Mouse (Mus musculus) induced T-regulatory cell, adult 2 months (primary cell): ENCODE measurements at regions not wholly inside any gene's neighbourhood (a gene's known extent, or its start where the extent isn't known, plus 50 kb on each side); places are given as distances from the start of the nearest gene placed in this dataset.
A peak's percentile ranks its signal among the peaks of the same experiment; 100 is the strongest.

Experiments used
- DNase-seq: peaks from one replicate; pipeline ENCODE4 v3.0.0-alpha.2; 2012; ENCODE audit warnings: low read depth

DNA sequence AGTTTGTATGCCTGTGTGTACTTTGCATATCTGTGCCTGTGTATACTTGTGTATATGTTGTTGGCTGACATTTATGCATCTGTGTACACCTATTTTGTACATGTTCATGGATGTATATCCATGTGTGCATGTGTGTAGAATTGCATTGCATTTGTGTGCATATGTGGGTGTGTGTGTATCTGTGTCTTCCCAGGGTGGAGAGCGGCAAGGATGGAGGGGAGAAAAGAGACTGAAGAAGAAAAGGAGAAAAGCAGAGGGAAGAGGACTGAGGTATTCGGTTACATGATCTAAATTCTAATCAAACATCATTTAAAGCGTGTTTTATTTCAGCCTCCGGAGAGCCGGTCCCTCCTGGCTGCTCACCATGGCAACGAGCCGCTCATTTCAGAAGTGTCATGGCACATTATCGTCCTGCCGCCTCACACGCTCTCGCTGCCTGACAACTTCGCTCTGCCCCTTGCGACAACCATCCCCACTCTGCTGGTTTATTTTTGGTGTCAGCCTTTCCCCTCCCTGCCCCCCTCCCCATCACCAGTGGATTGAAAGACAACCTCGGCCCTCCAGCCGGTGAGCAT lies 58.6 kb downstream of the Mrm1 start:
- DNase-seq = no peak

DNA sequence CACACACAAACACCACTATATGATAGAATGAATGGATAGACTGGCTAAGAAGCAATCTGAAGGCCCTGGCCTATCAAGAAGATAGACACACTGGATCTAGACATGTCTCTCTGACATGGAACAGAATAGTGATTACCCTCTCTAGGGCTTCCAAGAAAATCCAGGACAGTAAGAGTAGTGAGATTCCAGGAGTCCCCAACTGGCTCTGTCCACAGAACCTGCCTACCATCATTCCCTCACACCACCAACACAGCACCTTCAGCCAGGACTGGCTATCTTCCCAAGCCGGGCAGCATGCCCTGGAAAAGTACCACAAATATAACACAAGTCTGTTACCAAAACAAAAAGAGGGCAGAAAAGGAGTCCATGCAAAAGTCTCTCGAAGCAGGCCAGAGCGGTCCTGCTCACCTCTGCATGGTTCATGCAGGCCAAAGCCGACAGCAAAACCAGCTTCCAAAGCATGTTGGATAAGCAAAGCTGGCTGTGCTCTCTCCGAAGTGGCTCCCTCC lies 59.8 kb downstream of the Mrm1 start:
- no peak for DNase-seq

DNA sequence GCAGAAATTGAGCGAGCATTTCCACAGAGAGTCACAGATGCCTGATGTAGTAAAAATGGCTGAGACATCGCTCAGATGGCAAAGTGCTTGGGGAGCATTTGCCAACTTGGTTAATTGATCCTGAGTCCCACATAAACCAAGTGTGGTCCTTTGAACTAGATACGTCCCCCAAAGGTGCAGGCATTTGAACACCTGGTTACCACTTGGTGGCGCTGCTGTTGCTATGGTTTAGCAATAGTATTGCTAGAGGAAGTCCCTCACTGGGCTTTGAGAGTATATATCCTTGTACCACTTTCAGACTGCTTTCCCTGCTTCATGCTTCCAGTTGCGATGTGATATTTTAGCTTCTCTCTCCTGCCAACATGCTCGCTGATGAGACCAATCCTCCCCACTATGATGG lies 67.3 kb downstream of the Mrm1 start:
- peak; percentile 34 for DNase-seq

DNA sequence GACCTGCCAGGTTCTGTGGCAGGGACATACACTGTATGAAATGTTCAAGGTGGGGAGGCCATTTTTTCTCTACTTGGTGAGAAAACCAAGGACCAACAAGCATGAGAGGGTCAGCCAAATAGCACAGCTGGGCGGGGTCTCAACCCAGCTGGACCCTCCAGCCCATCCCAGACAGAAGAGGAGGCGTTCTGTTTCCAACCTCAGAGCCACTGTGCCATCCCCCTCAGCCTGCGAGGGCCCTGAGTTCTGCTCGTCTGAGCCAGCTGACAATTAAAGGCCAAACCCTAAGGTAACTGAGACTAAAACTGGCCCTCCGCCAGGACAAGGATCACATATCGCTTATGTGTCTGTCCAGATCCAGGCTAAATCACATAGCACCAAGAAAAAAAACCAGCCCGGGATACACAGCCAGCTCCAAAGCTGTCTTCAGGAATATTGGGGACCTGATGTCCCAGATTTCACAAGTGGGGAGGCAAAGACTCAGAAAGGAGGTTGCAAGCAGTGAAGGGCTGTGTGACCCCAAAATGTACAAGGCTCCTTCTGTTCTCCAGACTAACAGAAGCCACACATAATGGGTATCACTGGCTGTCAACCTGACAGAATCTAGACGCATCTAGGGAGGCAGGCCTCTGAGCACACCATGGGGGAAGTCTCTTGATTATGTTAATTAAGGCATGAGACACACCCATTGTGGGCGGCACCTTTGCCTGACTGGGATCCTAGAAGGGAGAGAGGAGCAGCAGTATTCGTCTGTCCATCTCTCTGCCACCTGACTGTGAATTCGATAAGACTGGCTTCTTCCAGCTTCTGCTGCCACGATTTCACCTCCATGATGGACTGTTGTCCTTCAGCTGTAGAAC lies 69.6 kb downstream of the Mrm1 start:
- no peak for DNase-seq

DNA sequence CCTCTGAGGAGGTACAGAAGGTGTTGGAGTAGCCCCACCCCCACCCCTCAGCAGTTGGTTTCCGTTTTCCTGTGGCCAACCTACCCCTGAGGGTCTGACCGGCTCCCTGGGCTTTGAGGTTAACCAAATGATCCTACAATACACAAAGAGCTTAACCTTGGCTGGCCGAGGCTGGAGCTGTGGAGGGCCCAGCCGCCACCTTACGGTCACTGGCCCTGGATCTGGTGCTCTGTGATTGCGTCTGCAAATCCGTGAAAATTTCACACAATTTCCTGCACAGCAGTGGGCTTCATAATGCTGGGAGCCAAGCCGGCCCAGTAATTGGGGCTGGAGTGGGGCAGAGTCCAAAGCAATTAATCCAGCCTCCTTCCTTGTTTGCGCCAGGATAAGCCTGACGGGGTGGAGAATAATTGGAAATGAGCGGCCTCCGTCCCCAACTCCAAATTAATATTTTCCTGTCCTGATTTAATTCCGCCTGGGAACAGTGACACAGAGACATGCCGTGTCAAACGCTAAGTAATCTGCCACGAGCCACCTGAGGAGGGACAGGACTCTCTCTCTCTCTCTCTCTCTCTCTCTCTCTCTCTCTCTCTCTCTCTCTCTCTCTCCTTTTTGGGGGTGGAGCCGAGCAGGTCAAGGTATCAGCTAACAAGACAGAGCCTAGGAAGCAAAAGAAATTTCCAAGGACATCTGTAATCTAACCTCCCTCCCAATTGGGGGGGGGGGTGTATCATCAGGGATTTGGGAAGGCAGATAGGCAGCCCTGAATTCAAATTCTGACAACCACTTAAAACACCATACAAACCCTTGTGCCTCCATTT lies 80.3 kb downstream of the Mrm1 start:
- DNase-seq = no peak

DNA sequence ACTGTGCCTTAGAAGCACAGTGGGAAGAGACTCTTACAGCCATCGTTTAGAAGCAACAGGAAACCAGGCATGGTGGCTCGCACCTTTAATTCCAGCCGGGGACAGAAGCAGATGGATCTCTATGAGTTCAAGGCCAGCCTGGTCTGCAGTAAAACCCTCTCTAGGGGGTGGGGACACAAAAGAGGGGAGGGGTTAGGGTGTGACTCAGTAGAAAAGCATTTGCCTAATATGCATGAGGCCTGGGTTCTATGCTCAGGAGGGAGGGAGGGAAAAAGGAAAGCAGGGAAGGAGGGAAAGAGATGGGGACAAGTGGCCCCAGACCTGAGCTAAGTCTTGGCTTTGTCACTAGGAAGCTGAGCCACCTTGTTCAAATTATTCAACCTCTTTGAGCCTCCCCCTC lies 81.2 kb downstream of the Mrm1 start:
- DNase-seq = no peak

DNA sequence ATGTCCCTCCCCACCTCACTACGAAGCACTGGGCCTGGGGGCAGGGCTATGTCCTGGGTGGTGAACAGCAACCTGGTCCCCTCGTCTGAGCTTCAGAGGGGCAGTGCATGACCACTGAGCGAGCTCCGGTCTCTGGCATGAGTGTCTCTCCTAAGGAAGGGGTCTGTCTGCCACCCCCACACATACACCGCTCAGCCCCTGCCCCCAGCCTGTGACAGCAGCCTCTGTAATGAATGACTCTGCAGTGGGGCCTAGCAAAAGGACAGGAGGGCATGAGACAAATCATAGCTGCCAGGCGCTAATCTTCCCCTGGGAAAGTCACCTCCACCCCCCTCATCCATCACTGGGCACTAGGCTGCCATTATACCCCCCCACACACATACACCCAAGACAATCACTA lies 87.4 kb downstream of the Mrm1 start:
- DNase-seq = no peak

DNA sequence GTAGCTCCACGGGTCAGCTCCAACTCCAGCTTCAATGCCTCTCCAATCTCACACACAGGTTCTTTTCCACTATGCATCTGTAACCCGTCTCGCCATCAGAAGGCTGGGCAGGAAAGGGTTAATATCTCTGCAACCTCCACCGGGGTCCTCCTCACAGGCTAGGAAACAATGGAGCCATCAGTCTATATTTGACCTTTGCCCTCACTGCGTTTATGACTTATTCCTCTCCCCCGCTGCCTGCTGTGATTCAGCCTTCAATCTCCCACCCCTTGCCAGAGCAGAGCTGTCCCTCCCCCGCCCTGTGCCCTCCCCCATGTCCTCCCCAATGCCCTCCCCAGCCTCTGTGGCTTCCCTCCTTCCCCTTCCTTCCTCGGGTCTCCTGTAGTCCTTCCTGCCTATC lies 89.1 kb downstream of the Mrm1 start:
- DNase-seq = no peak

DNA sequence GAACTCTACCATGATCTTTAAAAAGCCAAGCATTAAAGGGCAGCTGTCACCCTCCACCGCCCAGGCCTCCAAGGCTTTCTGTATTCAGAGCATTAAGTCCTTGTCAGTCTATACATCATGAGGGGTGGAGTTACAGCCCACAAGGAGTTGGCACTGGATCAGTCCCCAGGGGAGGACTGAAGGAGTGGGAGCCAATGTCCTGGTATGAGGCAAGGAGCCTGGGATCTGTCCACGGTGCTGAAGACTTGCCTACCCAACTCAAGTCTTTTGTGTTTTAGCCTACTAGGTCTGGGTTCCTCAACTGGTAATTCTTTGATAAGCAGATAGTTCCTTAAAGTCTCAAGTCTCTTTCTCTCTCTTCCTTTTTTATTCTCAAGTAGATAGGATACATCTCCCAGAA lies 90.1 kb downstream of the Mrm1 start:
- DNase-seq = peak; percentile 5

DNA sequence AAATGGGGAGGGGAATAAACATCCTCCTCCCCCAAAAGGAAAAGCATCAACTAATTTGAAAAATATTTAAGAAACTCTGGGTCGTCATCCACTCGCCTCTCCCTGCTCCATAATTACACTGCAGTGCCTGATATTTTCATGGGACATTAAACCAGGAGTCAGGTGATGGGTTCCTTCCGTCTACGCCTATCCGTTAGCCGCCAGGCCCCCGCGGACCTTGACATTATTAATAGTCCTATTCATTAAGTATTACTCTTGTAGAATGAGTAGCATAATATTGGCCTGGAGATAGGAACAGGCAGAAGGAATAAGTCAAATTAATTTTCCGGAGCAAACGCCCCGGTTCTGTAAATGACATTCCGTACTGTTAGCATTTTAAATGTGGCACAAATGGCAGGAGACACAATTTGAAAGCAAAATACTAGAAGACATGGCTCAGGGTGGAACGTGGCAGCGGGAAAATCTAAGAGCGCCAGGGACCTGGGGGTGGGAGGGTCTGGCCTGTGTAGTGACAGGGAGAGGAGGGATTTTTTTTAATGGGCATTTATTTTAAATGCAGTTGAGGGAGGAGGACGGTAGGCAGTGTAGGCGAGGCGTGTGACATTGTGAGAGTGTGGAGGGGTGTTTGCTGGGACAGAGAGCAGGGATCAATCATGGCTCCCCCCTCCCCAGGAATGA lies 93.2 kb downstream of the Mrm1 start:
- DNase-seq = no peak

DNA sequence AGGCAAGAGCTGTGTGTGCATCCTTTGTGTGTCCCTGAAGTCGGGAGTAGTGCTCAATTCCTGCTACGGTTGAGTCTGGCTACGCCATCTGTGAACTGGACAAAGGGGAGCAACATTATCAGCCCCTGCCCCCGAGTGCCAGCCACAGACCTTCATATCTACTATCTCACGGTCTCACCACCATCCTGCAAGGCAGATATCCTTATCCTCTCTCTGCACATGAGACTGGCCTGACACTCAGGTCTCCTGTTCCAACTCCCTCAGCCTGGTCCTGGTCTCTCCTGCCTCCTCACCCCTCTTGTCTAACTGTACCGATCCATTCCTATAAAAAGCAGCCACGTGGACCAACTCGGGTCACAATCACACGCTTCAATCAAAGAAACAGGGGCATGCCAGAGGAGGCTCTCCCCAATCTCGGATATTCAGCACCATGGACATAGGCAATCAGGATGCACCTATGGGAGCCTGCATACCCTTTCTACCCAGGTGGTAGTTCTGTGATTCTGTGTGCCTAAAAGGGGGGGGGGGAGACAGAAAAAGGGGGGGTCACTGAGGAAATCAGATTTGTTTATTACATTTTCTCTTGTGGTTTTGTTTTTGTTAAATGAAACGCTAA lies 94.0 kb downstream of the Mrm1 start:
- no peak for DNase-seq

DNA sequence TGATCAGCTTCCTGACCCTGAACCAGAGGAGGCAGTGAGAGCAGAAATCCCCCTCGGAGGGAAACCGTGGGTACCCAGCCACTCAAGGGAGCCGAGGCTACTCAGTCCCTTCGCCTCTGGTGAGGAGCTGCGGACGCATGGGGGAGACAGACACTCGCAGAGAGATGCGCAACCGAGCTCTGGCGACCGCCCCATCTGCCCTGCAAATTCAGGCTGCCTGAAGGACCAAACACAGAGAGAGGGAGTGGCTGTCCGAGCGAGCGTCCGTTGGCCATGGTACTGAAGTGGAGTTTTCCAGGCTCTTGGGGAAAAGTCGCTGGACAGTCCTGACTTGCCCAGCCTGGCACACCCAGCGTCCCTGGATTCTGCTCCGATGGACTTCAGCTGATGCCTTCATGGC lies 95.2 kb downstream of the Mrm1 start:
- no peak for DNase-seq

DNA sequence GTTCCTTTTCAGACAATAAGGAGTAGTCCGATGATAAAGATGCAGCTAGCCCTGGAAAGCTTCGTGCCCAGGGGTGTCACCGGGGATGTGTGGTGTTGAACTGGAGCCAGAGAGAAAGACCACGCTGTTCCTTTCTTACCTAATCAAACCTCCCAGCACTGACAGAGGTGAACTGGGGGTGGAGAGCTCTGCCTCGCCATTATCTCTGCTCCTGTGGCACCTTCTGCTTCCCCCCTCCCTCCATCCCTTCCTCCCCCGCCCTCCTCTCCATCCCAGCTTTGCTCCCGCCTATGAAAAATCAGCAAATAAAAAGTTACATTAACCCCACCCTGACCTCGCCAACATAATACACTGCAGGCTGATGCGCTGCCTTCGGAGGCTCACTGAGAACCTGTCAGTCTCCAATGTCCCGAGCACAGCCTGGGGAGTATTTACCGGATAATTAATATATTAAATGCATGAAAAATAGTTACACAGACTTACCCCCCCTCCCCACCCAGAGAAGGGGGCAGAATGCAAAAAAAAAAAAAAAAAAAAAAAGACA lies 96.6 kb downstream of the Mrm1 start:
- DNase-seq = no peak

DNA sequence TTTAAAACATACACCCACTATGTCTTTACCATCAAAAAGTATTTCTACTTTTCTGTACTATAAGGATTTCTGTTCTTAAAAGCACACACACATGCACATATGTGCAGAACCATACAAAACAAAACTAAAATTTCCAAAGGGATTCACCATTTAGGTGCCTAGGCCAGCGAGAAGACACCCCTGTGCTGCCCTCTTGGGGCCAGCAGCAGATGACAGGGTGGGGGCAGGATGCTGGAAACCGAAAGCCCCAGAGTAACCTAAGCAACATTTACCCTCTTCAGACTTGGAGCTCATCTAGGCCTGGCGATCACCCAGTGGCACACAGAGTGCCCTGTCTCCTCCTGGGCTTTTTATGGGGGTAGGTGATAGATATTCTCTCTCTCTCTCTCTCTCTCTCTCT lies 97.3 kb downstream of the Mrm1 start:
- DNase-seq = peak; percentile 11

DNA sequence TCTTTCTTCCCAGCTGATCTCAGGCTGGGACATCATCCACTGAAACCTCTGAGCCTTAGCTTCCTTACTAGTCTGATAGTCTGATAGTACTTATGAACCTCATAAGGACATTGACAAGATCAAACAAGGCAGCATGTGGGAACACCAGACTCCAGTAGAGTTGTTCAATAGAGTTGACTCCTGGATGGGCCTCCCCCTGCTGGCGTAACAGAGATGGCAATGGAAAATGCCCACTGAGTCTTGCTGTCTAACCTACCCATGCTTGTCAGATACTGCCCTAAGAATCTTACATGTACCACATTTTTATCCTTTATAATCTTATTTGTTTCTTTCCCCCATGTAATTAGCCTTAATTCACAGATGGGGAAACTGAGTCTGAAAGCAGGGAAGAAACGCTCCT lies 98.2 kb downstream of the Mrm1 start:
- DNase-seq = peak; percentile 4

DNA sequence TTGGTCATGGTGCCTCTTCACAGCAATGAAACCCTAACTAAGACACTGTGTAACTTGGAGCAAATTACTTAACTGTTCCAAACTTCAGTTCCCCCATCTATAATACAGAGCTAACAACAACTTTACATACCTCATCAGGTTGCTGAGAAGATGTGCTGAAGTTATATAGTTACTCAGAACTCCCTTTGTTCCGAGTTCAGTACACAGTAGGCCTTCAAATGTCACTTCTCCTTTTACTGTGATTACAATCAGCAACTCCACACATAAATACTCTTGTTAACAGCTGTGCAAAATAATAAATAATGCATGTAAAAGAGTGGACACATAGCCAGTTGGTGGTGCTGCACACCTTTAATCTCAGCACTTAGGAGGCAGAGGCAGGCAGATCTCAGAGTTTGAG lies 99.5 kb downstream of the Mrm1 start:
- DNase-seq = no peak

DNA sequence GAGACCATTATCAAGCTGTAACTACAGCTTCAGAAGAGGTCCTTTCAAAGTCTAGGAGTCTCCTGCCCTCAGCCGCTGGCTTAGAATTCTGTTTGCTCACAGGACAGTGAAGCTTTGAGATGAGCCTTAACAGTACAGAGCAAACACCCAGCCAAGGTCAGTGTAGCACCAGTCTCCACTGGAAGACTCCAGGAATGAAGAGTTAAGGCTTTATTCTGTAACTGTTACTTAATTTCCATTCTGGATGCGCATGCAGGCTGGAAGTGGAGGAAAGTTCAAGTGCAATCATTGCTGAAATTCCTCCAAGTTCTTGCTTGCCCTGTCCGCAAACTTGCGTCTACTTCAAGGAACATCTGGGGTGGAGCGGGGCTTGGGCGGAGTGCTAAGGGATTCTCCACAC lies 106.6 kb downstream of the Mrm1 start:
- no peak for DNase-seq

DNA sequence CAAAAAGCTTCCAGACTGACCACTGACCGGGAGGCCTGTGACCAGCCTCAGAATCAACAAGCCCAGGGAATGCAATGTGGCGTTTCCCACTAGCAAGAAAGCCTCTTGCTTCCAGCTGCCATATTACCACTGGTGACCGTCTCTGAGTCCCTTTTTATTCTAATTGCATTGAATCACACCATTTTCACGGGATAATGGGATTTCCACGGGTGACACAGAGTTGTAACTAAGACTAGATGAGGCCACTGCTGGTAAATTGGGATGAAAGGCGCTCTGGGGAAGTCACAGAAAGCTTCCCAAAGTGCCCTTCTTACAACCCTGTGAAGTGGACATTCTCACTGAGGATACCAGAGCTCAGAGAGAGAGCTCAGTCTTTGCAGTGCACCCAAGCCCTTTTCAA lies 107.4 kb downstream of the Mrm1 start:
- no peak for DNase-seq

DNA sequence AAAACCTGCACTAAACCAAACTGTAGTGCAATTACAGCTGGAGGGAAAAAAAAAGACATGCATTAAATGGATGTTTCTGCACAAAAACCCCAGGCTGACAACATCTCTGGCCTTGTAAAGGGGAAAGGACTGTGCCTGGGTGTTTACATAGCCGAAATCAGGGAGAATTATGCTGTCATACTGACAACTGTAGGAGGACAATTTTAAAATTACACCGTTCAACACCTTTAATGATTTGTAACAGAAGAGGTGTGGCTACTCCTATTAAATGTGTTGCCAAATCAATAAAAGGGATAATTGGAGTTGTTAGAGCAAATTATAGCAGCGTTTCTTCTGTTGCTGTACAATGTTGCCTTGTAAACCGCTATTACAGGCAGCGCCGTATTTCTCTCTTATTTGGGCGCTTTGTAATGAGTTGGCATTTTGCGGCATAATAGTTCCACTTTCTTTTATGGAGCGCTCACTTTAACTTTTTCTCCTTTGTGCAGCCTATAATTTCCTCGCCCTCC lies 111.0 kb downstream of the Mrm1 start:
- no peak for DNase-seq

DNA sequence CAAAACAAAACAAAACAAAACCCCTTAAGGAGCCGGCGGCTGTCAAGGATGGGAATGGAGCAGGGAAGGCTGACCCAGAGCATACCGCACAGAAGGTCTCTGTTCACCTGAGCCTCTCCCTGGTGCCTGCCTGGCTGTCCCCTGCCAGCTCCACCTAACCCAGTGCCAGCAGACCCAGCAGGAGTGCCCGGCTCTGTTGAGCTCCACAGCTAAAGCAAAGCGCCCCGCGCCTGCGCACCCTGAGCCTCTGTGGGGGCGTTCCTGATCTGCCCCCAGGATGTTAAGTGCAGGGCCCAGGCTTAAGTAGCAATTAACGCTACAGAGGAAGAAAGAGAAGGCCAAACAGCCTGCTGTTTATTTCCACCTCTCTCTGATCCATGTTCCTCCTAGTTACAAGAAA lies 111.5 kb downstream of the Mrm1 start:
- DNase-seq = no peak

DNA sequence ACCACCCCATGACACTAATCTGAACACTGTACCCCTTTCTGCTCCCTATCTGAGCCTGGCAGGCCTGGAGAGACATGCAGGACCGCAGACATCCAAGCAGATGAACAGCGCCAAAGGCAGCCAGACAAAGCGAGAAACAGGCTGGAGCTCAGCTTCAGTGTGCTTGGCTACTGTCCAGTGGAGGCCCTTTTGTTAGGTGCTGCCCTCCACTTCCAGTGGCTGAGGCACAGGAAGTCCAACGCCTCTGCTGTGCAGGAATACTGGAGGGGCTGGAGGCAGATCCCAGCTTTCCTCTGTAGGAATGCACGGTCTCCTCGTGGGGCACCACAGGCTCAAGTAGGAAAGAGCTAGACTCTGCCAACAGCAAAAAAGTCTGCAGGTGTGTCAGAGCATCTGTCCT lies 112.6 kb downstream of the Mrm1 start:
- no peak for DNase-seq
